Mouse (Mus musculus): ENCODE data around the gene Tut1.

DNA sequence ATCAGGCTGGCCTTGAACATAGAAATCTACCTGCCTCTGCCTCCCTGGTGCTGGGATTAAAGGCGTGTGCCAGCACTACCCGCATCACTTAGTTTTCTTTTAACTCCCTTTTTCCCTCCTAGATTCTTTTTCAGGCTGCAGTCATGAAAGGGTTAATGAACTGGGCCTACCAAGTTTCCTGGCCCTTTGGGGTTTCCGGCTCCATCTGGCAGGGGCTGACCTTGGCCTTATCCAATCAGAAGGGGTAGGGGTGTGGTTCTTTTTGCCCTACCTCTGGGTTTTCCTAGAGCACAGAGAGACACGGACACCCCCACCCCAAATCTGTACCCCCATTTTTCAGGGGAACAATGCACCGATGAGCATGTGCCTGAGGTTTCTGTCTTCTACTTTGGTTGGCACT, 8.9 kb upstream of the Tut1 start:
- no peak for TF ChIP-seq POLR2A (IDR thresholded peaks at IDR 0.05; ENCODE audit: insufficient read depth, low read length)
- no peak for TF ChIP-seq CTCF (IDR thresholded peaks at IDR 0.05; ENCODE audit: low read depth, low read length)
